Mouse (Mus musculus) hindbrain, embryonic 12.5 days (tissue): ENCODE measurements around the gene Fads3. TPM values are rescaled to one million over a fixed set of nuclear protein-coding genes. Genes with fewer than 3 reads are reported as not detected.

Source experiments
- polyA plus RNA-seq: library from polyadenylated mRNA; unstranded; fragments of >200 nt; fragmentation: Nextera tagmentation; extraction: Ambion mirVana; gene quantifications from 2 replicates; pipeline ENCODE4 v1.2.1, GENCODE M21; 2016

Fads3 gene
- polyA plus RNA-seq, 1 experiment from 2014 or later: 13.1 TPM

Other genes starting within 250 kb of the Fads3 start
- gene Scgb2a2, start 194.0 kb upstream of the Fads3 start, polyA plus RNA-seq: not detected in 2 replicates
- gene Incenp, start 142.0 kb upstream of the Fads3 start, polyA plus RNA-seq: 83.0 and 95.1 TPM in 2 replicates
- 1,445 and 1,581 TPM in 2 replicates for gene Fth1, start 61.0 kb upstream of the Fads3 start, polyA plus RNA-seq
- 0.94 and 1.1 TPM in 2 replicates for gene Best1, start 39.9 kb upstream of the Fads3 start, polyA plus RNA-seq
- gene Rab3il1, start 39.9 kb upstream of the Fads3 start, polyA plus RNA-seq: 35.4 and 40.0 TPM in 2 replicates
- 173 and 177 TPM in 2 replicates for gene Fads2, start 60.2 kb downstream of the Fads3 start, polyA plus RNA-seq
- gene Fads1, start 141.3 kb downstream of the Fads3 start, polyA plus RNA-seq: 175 and 183 TPM in 2 replicates
- 313 and 342 TPM in 2 replicates for gene Tmem258, start 162.4 kb downstream of the Fads3 start, polyA plus RNA-seq
- 60.3 and 62.4 TPM in 2 replicates for gene Fen1, start 162.6 kb downstream of the Fads3 start, polyA plus RNA-seq
- gene Myrf, start 199.2 kb downstream of the Fads3 start, polyA plus RNA-seq: 1.3 and 1.9 TPM in 2 replicates